In genomic region chr5:81248724-81249123, GRCm38 (mm10) we compare ENCODE assay signal across 16 mouse cellular contexts.
A peak's percentile ranks its signal among the peaks of the same experiment; 100 is the strongest.
DNase-seq lines count a peak whose midpoint lies in the region; ATAC-seq and TF ChIP-seq lines count a peak whose summit lies in the region.
"Had no signal": no experiment of that assay in that cellular context is flagged by ENCODE, and none has a peak within 500 bp of the region (broad histone marks: within the 10 kb centered on the region; RNA-seq: fewer than 3 reads in every experiment).

No protein-coding gene starts in this region.

- no peaks in the 10 kb centered on the region for H3K4me1 ChIP-seq in kidney, embryonic 16.5 days (ENCODE audit: insufficient read depth, low read length)
- H3K4me1 ChIP-seq: liver, embryonic 15.5 days; midbrain, embryonic 10.5 days had no signal

- WGBS in kidney, embryonic 16.5 days, result 38% methylated on average over 5 of the region's 5 CpGs

- no peaks in the 10 kb centered on the region for H3K79me2 ChIP-seq in myocyte (ENCODE audit: control insufficient read depth, insufficient read depth)

- no peaks in the 10 kb centered on the region for H3K9me3 ChIP-seq in kidney, embryonic 16.5 days (ENCODE audit: low read length)
- H3K9me3 ChIP-seq: liver, embryonic 15.5 days; midbrain, embryonic 10.5 days had no signal

- TF ChIP-seq POLR2A in myocyte (IDR thresholded peaks at IDR 0.05; ENCODE audit: insufficient read length, low read depth), result no peak

- peak; percentile 4 for DNase-seq in adrenal gland, postnatal 14 days
- no peak for DNase-seq in adrenal gland, postnatal 36 days
- DNase-seq in kidney, adult 11 months, result no peak
- peak; percentile 7 for DNase-seq in cerebellum, adult 8-10 months
- no peak for DNase-seq in lung, postnatal 36 days
- DNase-seq: forebrain, postnatal 0 days; gastrocnemius, adult 2 months; heart, postnatal 10 days; kidney, postnatal 36 days; lung, postnatal 14 days; thymus, postnatal 25 days had no signal

- H3ac ChIP-seq in myocyte (ENCODE audit: control insufficient read depth, insufficient read length), result no peak overlapping the region

- no peak overlapping the region for H3K4me2 ChIP-seq in kidney, embryonic 16.5 days (replicated peaks; ENCODE audit: low read depth, low read length)
- no peak overlapping the region for H3K4me2 ChIP-seq in myocyte (ENCODE audit: low read depth)
- H3K4me2 ChIP-seq: liver, embryonic 15.5 days had no signal

- no peak overlapping the region for H3K4me3 ChIP-seq in kidney, embryonic 16.5 days (ENCODE audit: low read length)
- H3K4me3 ChIP-seq in myocyte, result no peak overlapping the region
- H3K4me3 ChIP-seq: gastrocnemius, adult 2 months; liver, embryonic 15.5 days; midbrain, embryonic 10.5 days had no signal

- peak; percentile 31; the same call in 1 of the 2 replicates for ATAC-seq in kidney, embryonic 16.5 days (ENCODE audit: low FRiP score, low TSS enrichment)
- no peak for ATAC-seq in monocyte, adult 5-6 weeks (replicated peaks; ENCODE audit: insufficient number of reproducible peaks, low FRiP score, low TSS enrichment, poor library complexity, severe bottlenecking)
- ATAC-seq: forebrain, postnatal 0 days had no signal

- no peaks in the 10 kb centered on the region for H3K27me3 ChIP-seq in kidney, embryonic 16.5 days (ENCODE audit: insufficient read depth, low read length)
- no peaks in the 10 kb centered on the region for H3K27me3 ChIP-seq in myocyte (ENCODE audit: control insufficient read depth, insufficient read depth, insufficient read length)
- H3K27me3 ChIP-seq: liver, embryonic 15.5 days had no signal

- no peaks in the 10 kb centered on the region for H3K36me3 ChIP-seq in kidney, embryonic 16.5 days (ENCODE audit: insufficient read depth, low read length)
- no peaks in the 10 kb centered on the region for H3K36me3 ChIP-seq in myocyte (ENCODE audit: control insufficient read depth, insufficient read depth)
- H3K36me3 ChIP-seq: liver, embryonic 15.5 days; midbrain, embryonic 10.5 days had no signal

- H3K9ac ChIP-seq in kidney, embryonic 16.5 days (replicated peaks; ENCODE audit: low read length), result no peak overlapping the region
- H3K9ac ChIP-seq: forebrain, postnatal 0 days; liver, embryonic 15.5 days had no signal

- no peak overlapping the region for H3K27ac ChIP-seq in kidney, embryonic 16.5 days (ENCODE audit: low read length)
- H3K27ac ChIP-seq: gastrocnemius, adult 2 months; liver, embryonic 15.5 days; midbrain, embryonic 10.5 days had no signal

TF ChIP-seq in myocyte, 11 proteins besides CTCF, POLR2A, EP300 and RAD21:
- TF ChIP-seq TCF3 (IDR thresholded peaks at IDR 0.05; ENCODE audit: insufficient read length, low read depth) (peak; percentile 94), REST (IDR thresholded peaks at IDR 0.05; ENCODE audit: insufficient read depth, insufficient read length) (no peak), TCF12 (IDR thresholded peaks at IDR 0.05; ENCODE audit: insufficient read depth, poor library complexity, severe bottlenecking) (peak; percentile 87), MYOG (IDR thresholded peaks at IDR 0.05; ENCODE audit: control insufficient read depth in 1 of 3, insufficient read depth in 1 of 3, insufficient read length in 2 of 3, low read depth in 2 of 3) (peak; percentile 79 to 94 (median 81)), MYOD1 (IDR thresholded peaks at IDR 0.05; ENCODE audit: control insufficient read depth in 1 of 3, insufficient read length in 2 of 3, low read depth in 2 of 3) (peak; percentile 81 to 98 (median 97))

Comparison
In these comparisons a context has a peak if more than half of its experiments do, and no peak if none do; other contexts are left out.
1. DNase-seq: peak in adrenal gland, postnatal 14 days (single experiment) and cerebellum, adult 8-10 months (single experiment); none in adrenal gland, postnatal 36 days (0 of 2), kidney, adult 11 months (single experiment) and lung, postnatal 36 days (single experiment).